Mouse (Mus musculus) C2C12 (cell line): ENCODE measurements around the gene Dmrta2. TPM values are rescaled to one million over a fixed set of nuclear protein-coding genes. Genes with fewer than 3 reads are reported as not detected.
A peak's percentile ranks its signal among the peaks of the same experiment; 100 is the strongest.

Source experiments
- H3K27me3 ChIP-seq: one replicate; pipeline ENCODE4 v1.6.1; 2011; ENCODE audit not compliant: control insufficient read depth, insufficient read depth, insufficient read length
- H3K36me3 ChIP-seq: one replicate; pipeline ENCODE4 v1.6.1; 2011; ENCODE audit not compliant: control insufficient read depth, insufficient read depth
- H3K4me3 ChIP-seq: one replicate; pipeline ENCODE4 v1.5.1; 2011; ENCODE audit warnings: mild to moderate bottlenecking, control low read depth; ENCODE audit not compliant: poor library complexity, insufficient read depth, severe bottlenecking
- H3K79me2 ChIP-seq: one replicate; pipeline ENCODE4 v1.6.1; 2011; ENCODE audit not compliant: control insufficient read depth, insufficient read depth
- H3K79me3 ChIP-seq: one replicate; pipeline ENCODE4 v1.6.1; 2011; ENCODE audit warnings: low read depth, control low read depth
- H3ac ChIP-seq: one replicate; pipeline ENCODE3; 2011; ENCODE audit warnings: low read depth; ENCODE audit not compliant: control insufficient read depth, insufficient read length
- CEBPB ChIP-seq: IDR thresholded peaks from one replicate; pipeline ENCODE4 v1.6.1; 2011; ENCODE audit warnings: low read depth, mild to moderate bottlenecking, control low read depth, moderate library complexity
- CTCF ChIP-seq: IDR thresholded peaks from one replicate; pipeline ENCODE4 v1.5.1; 2011; ENCODE audit not compliant: control insufficient read depth, insufficient read depth, insufficient read length
- FOSL1 ChIP-seq: IDR thresholded peaks from one replicate; pipeline ENCODE4 v1.8.0; 2011; ENCODE audit warnings: mild to moderate bottlenecking, low read length; ENCODE audit not compliant: poor library complexity, insufficient read depth, severe bottlenecking
- MAX ChIP-seq: IDR thresholded peaks from one replicate; pipeline ENCODE4 v1.6.1; 2011; ENCODE audit warnings: mild to moderate bottlenecking, control low read depth
- MYOD1 ChIP-seq: IDR thresholded peaks from one replicate; pipeline ENCODE4 v1.6.1; 2011; ENCODE audit warnings: low read depth; ENCODE audit not compliant: control insufficient read depth, insufficient read length
- MYOG ChIP-seq: IDR thresholded peaks from one replicate; pipeline ENCODE4 v1.6.1; 2011; ENCODE audit not compliant: control insufficient read depth, insufficient read length; ENCODE audit errors: extremely low read depth
- USF1 ChIP-seq: IDR thresholded peaks from one replicate; pipeline ENCODE4 v1.6.1; 2011; ENCODE audit warnings: low read depth, mild to moderate bottlenecking, control low read depth, moderate library complexity
- long read RNA-seq, 2 experiments: library from polyadenylated mRNA; unstranded; transcript quantifications; one replicate each; pipeline ENCODE4 v2.0.0; 2019 to 2020
- polyA plus RNA-seq: library from polyadenylated mRNA; unstranded; fragments of >200 nt; fragmentation: generic; extraction: Trizol; gene quantifications from one replicate; pipeline ENCODE4 v1.2.1, GENCODE M21; 2012; ENCODE audit warnings: missing spikeins

Gene Dmrta2
- polyA plus RNA-seq: 6.7 TPM
- long read RNA-seq, experiment 1: 0 reads
- long read RNA-seq, experiment 2: 0 reads

DNA sequence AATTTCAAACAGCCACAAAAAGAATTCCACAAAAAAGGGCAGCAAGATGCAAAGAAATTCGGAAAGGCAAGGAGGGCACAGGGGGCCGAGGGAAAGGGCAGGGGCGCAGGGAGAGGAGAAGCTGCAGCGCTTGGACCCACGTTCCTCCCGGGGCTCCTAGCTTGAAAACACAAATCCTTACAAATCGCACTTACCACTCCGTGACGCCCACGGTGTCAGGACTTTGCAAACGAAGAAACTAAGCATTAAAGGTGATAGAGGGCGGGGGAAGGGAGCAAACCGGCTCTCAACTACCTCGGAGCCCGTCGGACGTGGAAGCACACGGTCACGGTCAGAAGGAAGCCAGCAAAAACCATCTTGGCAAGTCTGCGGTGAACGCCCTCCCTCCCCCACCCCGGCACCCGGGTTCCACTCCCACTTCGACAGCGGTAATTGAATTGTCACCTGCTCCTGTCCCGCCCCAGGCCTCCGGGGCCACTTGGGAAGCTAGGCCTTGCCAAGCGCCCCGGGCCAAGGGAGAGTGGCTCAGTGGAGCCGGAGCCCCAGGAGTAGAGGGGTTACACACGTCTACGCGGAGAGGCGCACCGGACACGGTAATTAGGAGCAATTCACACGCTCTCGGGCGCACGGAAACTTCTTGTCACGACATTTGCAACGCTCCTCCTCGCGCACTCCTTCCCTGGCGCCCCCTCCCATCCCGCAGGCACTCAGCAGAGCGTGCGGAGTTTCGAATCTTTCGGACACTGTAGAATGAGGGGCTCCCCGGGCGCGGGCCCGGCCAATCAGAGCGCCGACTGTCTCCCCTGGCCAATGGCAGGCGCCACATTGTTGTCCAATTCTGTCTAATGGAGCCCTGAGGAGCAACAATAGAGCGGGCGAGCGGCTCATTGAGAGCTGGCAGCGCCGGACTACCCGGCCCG is at the start of gene Dmrta2:
Gene Dmrta2 (plus strand): TSS at position 906 of the 920 bp plus-strand sequence.
- peak within 1 kb of the TSS; percentile 80 for H3ac ChIP-seq
- peaks cover 10% of the 10 kb centered on the region for H3K79me2 ChIP-seq
- H3K36me3 ChIP-seq: no peaks in the 10 kb centered on the region
- peak within 1 kb of the TSS; percentile 36 for H3K4me3 ChIP-seq
- H3K27me3 ChIP-seq: peaks cover 5% of the 10 kb centered on the region
- no peaks in the 10 kb centered on the region for H3K79me3 ChIP-seq
- TF ChIP-seq MAX: no peak
- TF ChIP-seq CEBPB: no peak
- no peak for TF ChIP-seq MYOG
- no peak for TF ChIP-seq USF1
- TF ChIP-seq FOSL1: no peak
- TF ChIP-seq MYOD1: no peak
- TF ChIP-seq CTCF: no peak

DNA sequence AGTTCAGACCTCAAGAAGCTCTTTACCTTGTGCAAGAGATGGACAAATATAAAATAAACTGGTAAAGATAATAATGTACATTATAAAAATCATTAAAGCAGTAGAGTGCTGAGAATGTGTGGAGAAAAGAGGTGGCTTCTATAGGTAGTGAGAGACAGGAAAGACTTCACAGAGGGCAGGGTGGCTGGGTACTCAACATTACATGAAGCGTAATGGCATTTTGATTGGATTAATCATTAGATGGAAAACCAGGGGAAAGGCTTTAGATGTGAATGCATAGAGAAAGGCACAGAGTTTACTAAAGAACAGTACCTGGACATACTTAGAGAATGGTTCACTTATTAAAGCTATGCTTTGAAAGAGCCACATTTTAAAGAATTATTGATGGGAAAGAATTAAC is 48.8 kb upstream of the Dmrta2 start:
- Histone ChIP-seq H3K79me2 (no peaks in the 10 kb centered on the region), H3K79me3 (no peaks in the 10 kb centered on the region), H3K4me3 (no peak overlapping the region), H3ac (no peak overlapping the region), H3K36me3 (peaks cover 10% of the 10 kb centered on the region), H3K27me3 (no peaks in the 10 kb centered on the region)
- no peak for TF ChIP-seq MYOG
- TF ChIP-seq MYOD1: no peak
- TF ChIP-seq FOSL1: no peak
- no peak for TF ChIP-seq USF1
- no peak for TF ChIP-seq CTCF
- TF ChIP-seq CEBPB: no peak
- no peak for TF ChIP-seq MAX

DNA sequence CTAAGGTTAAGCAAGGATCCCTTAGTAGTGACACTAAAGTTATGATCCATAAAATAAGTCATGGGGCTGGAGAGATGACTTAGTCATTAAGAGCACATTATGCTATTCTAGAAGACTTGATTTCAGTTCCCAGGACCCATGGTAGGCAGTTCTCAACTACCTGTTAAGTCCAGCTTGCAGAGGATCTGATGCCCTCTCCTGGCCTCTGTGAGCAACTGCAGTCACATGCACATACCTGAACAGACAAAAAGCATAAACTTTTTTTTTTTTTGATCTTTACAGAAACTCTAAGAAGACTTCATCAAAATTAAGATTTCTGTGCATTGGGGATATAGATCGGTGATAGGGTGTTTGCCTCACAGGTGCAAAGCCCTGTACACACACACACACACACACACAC is 47.4 kb upstream of the Dmrta2 start:
- H3K79me2 ChIP-seq: no peaks in the 10 kb centered on the region
- H3K36me3 ChIP-seq: peaks cover 10% of the 10 kb centered on the region
- TF ChIP-seq MAX: no peak
- TF ChIP-seq MYOG: no peak
- no peak for TF ChIP-seq USF1
- no peak for TF ChIP-seq FOSL1
- TF ChIP-seq MYOD1: no peak
- no peak for TF ChIP-seq CEBPB
- TF ChIP-seq CTCF: no peak
- no peaks in the 10 kb centered on the region for H3K27me3 ChIP-seq
- H3ac ChIP-seq: no peak overlapping the region
- no peak overlapping the region for H3K4me3 ChIP-seq
- H3K79me3 ChIP-seq: no peaks in the 10 kb centered on the region

DNA sequence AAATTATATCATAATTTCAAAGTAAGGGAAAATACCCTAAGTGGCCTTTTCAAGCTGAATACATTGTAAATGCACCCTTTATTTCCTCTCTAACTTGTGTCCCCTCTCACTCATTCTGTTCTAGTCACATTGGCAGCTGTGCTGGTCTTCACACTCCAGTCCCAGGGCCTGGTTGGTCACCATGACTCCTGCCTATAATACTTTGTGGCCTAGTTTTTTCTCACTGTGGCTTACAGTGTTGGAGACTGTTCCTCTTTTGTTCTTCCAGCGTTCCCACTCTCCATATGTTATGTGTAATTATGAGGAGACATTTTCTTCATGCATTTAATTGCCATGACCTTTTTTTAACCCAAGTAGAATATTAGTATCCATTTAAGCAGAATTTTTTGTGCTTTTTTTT is 46.9 kb upstream of the Dmrta2 start:
- no peaks in the 10 kb centered on the region for H3K79me2 ChIP-seq
- no peaks in the 10 kb centered on the region for H3K79me3 ChIP-seq
- H3ac ChIP-seq: no peak overlapping the region
- H3K27me3 ChIP-seq: no peaks in the 10 kb centered on the region
- H3K4me3 ChIP-seq: no peak overlapping the region
- peaks cover 11% of the 10 kb centered on the region for H3K36me3 ChIP-seq
- TF ChIP-seq USF1 (no peak), FOSL1 (no peak), CEBPB (no peak), MAX (no peak), MYOD1 (no peak), CTCF (no peak)

DNA sequence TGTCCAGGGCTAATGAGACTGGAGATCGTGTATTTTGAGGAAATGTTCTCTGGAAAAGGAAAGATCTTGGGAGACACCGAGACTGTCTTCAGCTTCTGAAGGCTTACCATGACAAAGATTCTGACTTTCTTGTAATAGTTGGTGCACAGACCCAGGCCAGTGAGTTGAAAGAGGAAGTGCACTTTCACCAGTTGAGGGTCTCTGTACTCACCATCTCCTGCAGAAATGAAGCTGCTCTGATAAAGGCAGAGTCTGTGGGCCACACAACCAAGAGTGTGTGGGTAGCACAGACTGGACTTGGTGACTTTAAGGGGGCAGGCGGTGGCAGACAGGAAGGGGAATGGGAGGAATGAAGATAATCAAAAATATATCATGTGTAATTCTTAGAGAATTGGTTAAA is 41.3 kb upstream of the Dmrta2 start:
- Histone ChIP-seq H3ac (no peak overlapping the region), H3K4me3 (no peak overlapping the region), H3K36me3 (peaks cover 22% of the 10 kb centered on the region), H3K27me3 (no peaks in the 10 kb centered on the region), H3K79me3 (no peaks in the 10 kb centered on the region), H3K79me2 (no peaks in the 10 kb centered on the region)
- TF ChIP-seq MAX (no peak), USF1 (no peak), CTCF (no peak)

DNA sequence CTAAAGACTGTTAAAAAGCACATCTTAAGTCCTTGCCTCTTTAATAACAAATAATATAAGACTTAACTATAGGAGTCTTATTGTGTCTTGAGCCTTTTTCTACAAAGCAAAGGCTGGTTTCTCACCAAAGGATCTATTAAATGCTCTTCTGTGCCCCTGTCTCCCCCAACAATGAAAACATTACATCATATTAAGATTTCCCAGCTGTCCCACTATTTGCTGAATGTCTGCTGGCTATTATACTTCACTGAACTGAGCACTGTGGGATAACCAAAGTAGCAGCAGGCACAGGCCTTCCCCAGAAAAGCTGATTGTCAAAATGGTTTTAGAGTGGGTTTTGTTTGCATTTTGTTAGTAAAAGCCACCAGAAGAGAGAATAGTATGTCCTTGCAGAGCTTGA is 38.6 kb upstream of the Dmrta2 start:
- no peaks in the 10 kb centered on the region for H3K79me2 ChIP-seq
- TF ChIP-seq MYOG: no peak
- no peak for TF ChIP-seq FOSL1
- no peak for TF ChIP-seq MYOD1
- TF ChIP-seq MAX: no peak
- no peak for TF ChIP-seq CTCF
- TF ChIP-seq USF1: no peak
- no peak for TF ChIP-seq CEBPB

More for the DNA sequence above, 38.6 kb upstream of the Dmrta2 start:
- Histone ChIP-seq H3K36me3 (peaks cover 26% of the 10 kb centered on the region), H3ac (no peak overlapping the region), H3K79me3 (no peaks in the 10 kb centered on the region), H3K4me3 (no peak overlapping the region), H3K27me3 (no peaks in the 10 kb centered on the region)
